Mouse (Mus musculus): Measurements from ENCODE around the gene Fbxw9.

DNA sequence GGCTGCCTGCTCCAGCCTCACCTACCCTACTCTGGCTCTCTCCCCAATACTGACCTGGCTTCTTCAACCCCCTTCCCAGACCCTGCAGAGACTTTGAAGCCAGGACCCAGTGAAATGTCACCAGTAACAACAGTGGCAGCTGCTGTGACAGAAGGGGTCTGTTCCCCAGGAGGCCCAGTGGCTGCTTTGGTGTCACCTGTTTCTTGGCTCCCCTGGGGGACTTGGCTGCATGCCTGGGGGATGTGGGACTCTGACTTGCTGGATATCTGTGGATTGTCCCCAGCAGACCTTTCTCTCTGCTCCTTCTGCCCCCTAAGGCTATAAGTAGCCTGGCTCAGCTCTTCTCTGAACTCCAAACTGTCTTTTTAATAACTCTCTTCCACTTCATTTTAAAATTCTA lies 8.1 kb downstream of the Fbxw9 start, which contains the start of gene Gm5741:
- TF ChIP-seq POLR2A (IDR thresholded peaks at IDR 0.05; ENCODE audit: low read depth, low read length) (no peak), CTCF (IDR thresholded peaks at IDR 0.05; ENCODE audit: borderline replicate concordance, insufficient read depth, low read length) (no peak)

Data from embryonic fibroblast, embryonic 13.5 days (primary cell).